15 mouse cellular contexts compared by ENCODE assay signal in genomic region chr2:130812487-130812886, GRCm38 (mm10).
DNase-seq lines count a peak whose midpoint lies in the region; ATAC-seq and TF ChIP-seq lines count a peak whose summit lies in the region.
"Had no signal": no experiment of that assay in that cellular context is flagged by ENCODE, and none has a peak within 500 bp of the region (broad histone marks: within the 10 kb centered on the region; RNA-seq: fewer than 3 reads in every experiment).

No protein-coding gene starts in this region.

- 97% methylated on average over 1 of the region's 1 CpGs for WGBS in intestine, postnatal 0 days
- WGBS in intestine, embryonic 16.5 days, result 90% methylated on average over 1 of the region's 1 CpGs
- WGBS in stomach, postnatal 0 days, result 96% methylated on average over 1 of the region's 1 CpGs

- no peak for TF ChIP-seq EP300 in stomach, postnatal 0 days (optimal IDR thresholded peaks at IDR 0.05)

- no peak for ATAC-seq in CD4-positive, CD25-positive, alpha-beta regulatory T cell, adult 4 months
- no peak for ATAC-seq in intestine, postnatal 0 days
- ATAC-seq in intestine, embryonic 16.5 days, result no peak
- no peak for ATAC-seq in stomach, postnatal 0 days (ENCODE audit: low FRiP score, low TSS enrichment)

- no peaks in the 10 kb centered on the region for H3K4me1 ChIP-seq in intestine, postnatal 0 days (replicated peaks; ENCODE audit: control insufficient read depth, insufficient read depth, low read length)
- no peaks in the 10 kb centered on the region for H3K4me1 ChIP-seq in intestine, embryonic 16.5 days (ENCODE audit: control insufficient read depth, insufficient read depth, low read length)
- H3K4me1 ChIP-seq in stomach, postnatal 0 days (replicated peaks; ENCODE audit: control insufficient read depth, insufficient read depth), result no peaks in the 10 kb centered on the region

- H3K9ac ChIP-seq in intestine, postnatal 0 days (ENCODE audit: low read depth, low read length), result no peak overlapping the region
- no peak overlapping the region for H3K9ac ChIP-seq in intestine, embryonic 16.5 days (ENCODE audit: low read depth, low read length)
- no peak overlapping the region for H3K9ac ChIP-seq in stomach, postnatal 0 days (ENCODE audit: low read length)
- H3K9ac ChIP-seq: limb, embryonic 12.5 days had no signal

- H3K4me2 ChIP-seq in intestine, postnatal 0 days (replicated peaks; ENCODE audit: low read depth), result no peak overlapping the region
- H3K4me2 ChIP-seq in intestine, embryonic 16.5 days (ENCODE audit: low read depth, low read length), result no peak overlapping the region
- no peak overlapping the region for H3K4me2 ChIP-seq in stomach, postnatal 0 days (replicated peaks; ENCODE audit: low read depth)
- H3K4me2 ChIP-seq: limb, embryonic 12.5 days had no signal

- 0 out of 2 replicates have a peak, but pooled peaks have one; percentile 33 for TF ChIP-seq CTCF in intestine, postnatal 0 days (IDR thresholded peaks at IDR 0.05; ENCODE audit: low read depth)
- peak; percentile 47 for TF ChIP-seq CTCF in stomach, postnatal 0 days (IDR thresholded peaks at IDR 0.05; ENCODE audit: low read depth)

- peaks cover 40% of the 10 kb centered on the region for H3K36me3 ChIP-seq in intestine, postnatal 0 days (ENCODE audit: control insufficient read depth, insufficient read depth)
- 0 out of 2 replicates have a peak, but pooled peaks cover 6% of the 10 kb centered on the region for H3K36me3 ChIP-seq in intestine, embryonic 16.5 days (ENCODE audit: control insufficient read depth, insufficient read depth, low read length)
- peaks cover 4% of the 10 kb centered on the region; the same call in 1 of the 2 replicates for H3K36me3 ChIP-seq in stomach, postnatal 0 days (ENCODE audit: control insufficient read depth, insufficient read depth, low read length)

- no peak overlapping the region for H3K27ac ChIP-seq in intestine, postnatal 0 days (ENCODE audit: low read depth, low read length)
- no peak overlapping the region for H3K27ac ChIP-seq in intestine, embryonic 16.5 days (ENCODE audit: low read length)
- no peak overlapping the region for H3K27ac ChIP-seq in stomach, postnatal 0 days (replicated peaks)
- H3K27ac ChIP-seq: limb, embryonic 12.5 days had no signal

- no peak overlapping the region for H3K4me3 ChIP-seq in intestine, postnatal 0 days (ENCODE audit: low read depth, low read length)
- H3K4me3 ChIP-seq in intestine, embryonic 16.5 days (ENCODE audit: low read length), result no peak overlapping the region
- H3K4me3 ChIP-seq in stomach, postnatal 0 days (ENCODE audit: low read depth, low read length), result no peak overlapping the region
- H3K4me3 ChIP-seq: limb, embryonic 12.5 days had no signal

- DNase-seq in CD4-positive, CD25-positive, alpha-beta regulatory T cell, adult 2 months (ENCODE audit: low read depth, low spot score), result peak; percentile 26
- peak; percentile 4 for DNase-seq in thymus, postnatal 0 days (ENCODE audit: low spot score)
- DNase-seq in thymus, postnatal 10 days (ENCODE audit: low spot score in 2 of 2), result no peak
- DNase-seq in stomach, postnatal 0 days (ENCODE audit: low spot score), result no peak
- DNase-seq in ovary, adult 18-20 months (ENCODE audit: low spot score), result no peak
- DNase-seq: adrenal gland, postnatal 25 days; cerebellum, adult 2 months; heart, adult 18-20 months; kidney, adult 9 months; lung, postnatal 14 days; thymus, adult 18-20 months had no signal

- no peaks in the 10 kb centered on the region for H3K9me3 ChIP-seq in intestine, postnatal 0 days (ENCODE audit: control insufficient read depth)
- H3K9me3 ChIP-seq in intestine, embryonic 16.5 days (ENCODE audit: control insufficient read depth, low read length), result no peaks in the 10 kb centered on the region
- H3K9me3 ChIP-seq in stomach, postnatal 0 days (ENCODE audit: control insufficient read depth, low read length), result no peaks in the 10 kb centered on the region
- H3K9me3 ChIP-seq: limb, embryonic 12.5 days had no signal

- no peaks in the 10 kb centered on the region for H3K27me3 ChIP-seq in intestine, postnatal 0 days (replicated peaks; ENCODE audit: control insufficient read depth, insufficient read depth, low read length)
- no peaks in the 10 kb centered on the region for H3K27me3 ChIP-seq in intestine, embryonic 16.5 days (replicated peaks; ENCODE audit: control insufficient read depth, insufficient read depth, low read length)
- no peaks in the 10 kb centered on the region for H3K27me3 ChIP-seq in stomach, postnatal 0 days (ENCODE audit: control insufficient read depth, insufficient read depth, low read length)
- H3K27me3 ChIP-seq: limb, embryonic 12.5 days had no signal

Comparison
In these comparisons a context has a peak if more than half of its experiments do, and no peak if none do; other contexts are left out.
1. DNase-seq: peak in CD4-positive, CD25-positive, alpha-beta regulatory T cell, adult 2 months (single experiment) and thymus, postnatal 0 days (single experiment); none in thymus, postnatal 10 days (0 of 2), stomach, postnatal 0 days (single experiment) and ovary, adult 18-20 months (single experiment).